Mouse (Mus musculus): ENCODE results near the gene St6galnac4. TPM values are rescaled to one million over a fixed set of nuclear protein-coding genes. Genes with fewer than 3 reads are reported as not detected.

The St6galnac4 gene
- total and polyA plus RNA-seq, 2 experiments from 2014 or later = 31.3 to 35.5 TPM

- TF ChIP-seq CTCF (IDR thresholded peaks at IDR 0.05; ENCODE audit: low read depth) = peak; percentile 49
- Histone ChIP-seq H3K9ac (no peak overlapping the region), H3K36me3 (ENCODE audit: insufficient read depth) (peaks cover 9% of the 10 kb centered on the region), H3K4me2 (ENCODE audit: low read depth) (no peak overlapping the region), H3K27ac (ENCODE audit: low read depth, low read length) (no peak overlapping the region), H3K4me3 (ENCODE audit: low read depth, low read length) (no peak overlapping the region), H3K9me3 (ENCODE audit: low read length) (no peaks in the 10 kb centered on the region), H3K4me1 (ENCODE audit: insufficient read depth) (no peaks in the 10 kb centered on the region), H3K27me3 (ENCODE audit: insufficient read depth, low read length) (no peaks in the 10 kb centered on the region)
- ATAC-seq (no peak), DNase-seq (no peak)
- 94% methylated on average over 4 of the region's 4 CpGs for WGBS
These were observed 30.7 kb downstream of the St6galnac4 start for GRCm38 (mm10) chr2:32617601-32618000.

- ATAC-seq = no peak
- Histone ChIP-seq H3K4me3 (ENCODE audit: low read depth, low read length) (no peak overlapping the region), H3K27ac (ENCODE audit: low read depth, low read length) (no peak overlapping the region), H3K36me3 (ENCODE audit: insufficient read depth) (peaks cover 9% of the 10 kb centered on the region), H3K4me1 (ENCODE audit: insufficient read depth) (no peaks in the 10 kb centered on the region), H3K9me3 (ENCODE audit: low read length) (no peaks in the 10 kb centered on the region), H3K9ac (no peak overlapping the region), H3K27me3 (ENCODE audit: insufficient read depth, low read length) (no peaks in the 10 kb centered on the region), H3K4me2 (ENCODE audit: low read depth) (no peak overlapping the region)
- no peak for DNase-seq
- 78% methylated on average over 9 of the region's 9 CpGs for WGBS
- TF ChIP-seq CTCF (IDR thresholded peaks at IDR 0.05; ENCODE audit: low read depth) = no peak
These were observed 31.2 kb downstream of the St6galnac4 start for GRCm38 (mm10) chr2:32618051-32618450.

DNA sequence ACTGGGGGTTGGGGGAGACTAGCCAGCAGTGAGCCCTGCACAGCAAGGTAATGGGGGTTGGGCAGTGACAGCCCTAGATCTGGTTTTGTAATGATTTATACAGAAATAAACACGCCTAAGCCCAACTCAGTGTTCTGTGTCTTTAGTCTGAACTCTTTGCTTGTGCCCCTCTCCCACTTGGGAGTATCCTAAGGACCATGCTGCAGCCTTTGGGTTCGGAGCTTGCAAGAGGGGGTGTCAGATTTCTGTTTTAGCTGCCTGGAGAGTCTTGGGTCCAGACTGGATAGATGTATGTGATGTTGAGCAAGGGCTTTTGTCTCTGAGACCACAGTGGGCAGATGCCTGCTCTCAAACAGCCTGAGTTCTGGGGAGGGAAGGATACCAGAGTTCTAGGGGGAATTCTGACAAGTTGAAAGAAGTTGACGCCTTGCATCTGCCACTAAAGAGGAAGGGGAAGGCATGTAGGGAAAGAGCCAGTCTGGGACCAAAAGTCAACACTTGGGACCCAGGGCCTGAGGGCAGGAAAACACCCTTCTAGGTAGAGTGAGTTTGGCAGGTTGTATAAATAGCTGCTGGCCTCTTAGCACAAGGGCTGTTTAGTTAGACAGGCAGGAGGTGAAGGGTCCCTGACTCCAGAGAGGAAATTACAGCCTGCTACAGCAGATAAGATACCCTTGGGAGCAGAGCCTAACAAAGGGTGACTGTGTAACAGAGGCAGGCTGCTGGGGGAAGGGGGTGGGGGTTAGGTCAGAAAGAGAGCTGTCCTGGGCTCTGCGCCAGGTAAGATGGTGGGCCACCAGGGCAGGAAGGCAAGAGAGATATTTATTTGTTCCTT lies 34.0 kb downstream of the St6galnac4 start:
- H3K27ac ChIP-seq (ENCODE audit: low read depth, low read length) = no peak overlapping the region
- no peak overlapping the region for H3K4me2 ChIP-seq (ENCODE audit: low read depth)
- peaks cover 10% of the 10 kb centered on the region for H3K4me1 ChIP-seq (ENCODE audit: insufficient read depth)
- DNase-seq = no peak
- WGBS = 45% methylated on average over 4 of the region's 4 CpGs
- H3K9ac ChIP-seq = no peak overlapping the region
- no peak overlapping the region for H3K4me3 ChIP-seq (ENCODE audit: low read depth, low read length)
- ATAC-seq = no peak
- no peaks in the 10 kb centered on the region for H3K36me3 ChIP-seq (ENCODE audit: insufficient read depth)
- H3K27me3 ChIP-seq (ENCODE audit: insufficient read depth, low read length) = no peaks in the 10 kb centered on the region
- no peaks in the 10 kb centered on the region for H3K9me3 ChIP-seq (ENCODE audit: low read length)
- no peak for TF ChIP-seq CTCF (IDR thresholded peaks at IDR 0.05; ENCODE audit: low read depth)

- H3K4me1 ChIP-seq (ENCODE audit: insufficient read depth) = peaks cover 16% of the 10 kb centered on the region
- H3K4me2 ChIP-seq (ENCODE audit: low read depth) = no peak within 1 kb of the TSS
- no peaks in the 10 kb centered on the region for H3K36me3 ChIP-seq (ENCODE audit: insufficient read depth)
- ATAC-seq (no peak), DNase-seq (no peak)
- H3K9me3 ChIP-seq (ENCODE audit: low read length) = no peaks in the 10 kb centered on the region
- H3K27me3 ChIP-seq (ENCODE audit: insufficient read depth, low read length) = no peaks in the 10 kb centered on the region
- 41% methylated on average over 7 of the region's 7 CpGs for WGBS
- H3K4me3 ChIP-seq (ENCODE audit: low read depth, low read length) = no peak within 1 kb of the TSS
- no peak within 1 kb of the TSS for H3K27ac ChIP-seq (ENCODE audit: low read depth, low read length)
- TF ChIP-seq CTCF (IDR thresholded peaks at IDR 0.05; ENCODE audit: low read depth) = no peak
- no peak within 1 kb of the TSS for H3K9ac ChIP-seq
These were observed 34.6 kb downstream of the St6galnac4 start, which contains the start of gene Ak1 for GRCm38 (mm10) chr2:32621517-32621859. Gene Ak1 (plus strand): TSS chr2:32621758.

- no peak for DNase-seq
- Histone ChIP-seq H3K4me3 (ENCODE audit: low read depth, low read length) (no peak overlapping the region), H3K4me2 (ENCODE audit: low read depth) (no peak overlapping the region), H3K36me3 (ENCODE audit: insufficient read depth) (no peaks in the 10 kb centered on the region), H3K27me3 (ENCODE audit: insufficient read depth, low read length) (no peaks in the 10 kb centered on the region), H3K9me3 (ENCODE audit: low read length) (no peaks in the 10 kb centered on the region), H3K4me1 (ENCODE audit: insufficient read depth) (peaks cover 27% of the 10 kb centered on the region), H3K27ac (ENCODE audit: low read depth, low read length) (no peak overlapping the region), H3K9ac (no peak overlapping the region)
- no peak for ATAC-seq
- 83% methylated on average over 5 of the region's 5 CpGs for WGBS
- no peak for TF ChIP-seq CTCF (IDR thresholded peaks at IDR 0.05; ENCODE audit: low read depth)
These were observed 37.3 kb downstream of the St6galnac4 start for GRCm38 (mm10) chr2:32624111-32624748.

DNA sequence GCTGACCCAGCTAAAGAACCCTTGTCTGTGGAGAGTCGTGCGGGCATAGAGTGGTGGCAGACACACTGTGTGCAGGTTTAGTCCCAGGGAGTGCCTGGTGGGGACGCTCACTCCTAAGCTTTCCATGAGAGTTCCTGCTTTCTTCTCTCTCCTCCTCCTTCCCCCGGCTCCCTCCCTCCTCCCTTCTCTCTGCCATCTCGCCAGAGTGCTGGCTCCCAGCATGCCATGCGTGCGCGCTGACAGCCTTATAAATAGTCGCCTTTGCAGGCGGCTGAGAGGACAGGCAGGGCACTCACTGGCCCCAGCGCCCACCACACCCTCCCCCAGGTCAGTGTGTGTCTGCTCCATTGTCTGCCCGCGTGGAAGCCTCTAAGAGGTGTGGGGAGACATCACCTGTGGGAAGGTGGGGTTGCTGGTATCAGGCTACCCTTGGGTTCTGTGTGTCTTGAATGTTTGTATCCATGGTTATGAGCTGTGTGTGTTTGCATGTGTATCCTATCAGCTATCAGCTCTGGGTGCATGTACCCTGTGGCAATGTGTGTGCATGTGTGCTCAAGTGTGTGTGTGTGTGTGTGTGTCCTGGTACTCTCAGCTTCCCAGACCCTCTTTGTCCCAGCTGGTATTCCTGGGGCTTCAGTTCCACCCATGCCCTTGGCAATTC lies 38.4 kb downstream of the St6galnac4 start:
- peak overlapping the region; percentile 45 for H3K4me3 ChIP-seq (ENCODE audit: low read depth, low read length)
- peak overlapping the region; percentile 64 for H3K9ac ChIP-seq
- H3K4me1 ChIP-seq (ENCODE audit: insufficient read depth) = peaks cover 27% of the 10 kb centered on the region
- H3K27ac ChIP-seq (ENCODE audit: low read depth, low read length) = peak overlapping the region; percentile 87
- 5% methylated on average over 13 of the region's 13 CpGs for WGBS
- TF ChIP-seq CTCF (IDR thresholded peaks at IDR 0.05; ENCODE audit: low read depth) = peak; percentile 35
- DNase-seq = peak; percentile 89
- no peaks in the 10 kb centered on the region for H3K36me3 ChIP-seq (ENCODE audit: insufficient read depth)
- peak; percentile 87 for ATAC-seq
- H3K9me3 ChIP-seq (ENCODE audit: low read length) = no peaks in the 10 kb centered on the region
- no peaks in the 10 kb centered on the region for H3K27me3 ChIP-seq (ENCODE audit: insufficient read depth, low read length)
- peak overlapping the region; percentile 63 for H3K4me2 ChIP-seq (ENCODE audit: low read depth)
